Mouse (Mus musculus) heart, postnatal 0 days (tissue): ENCODE data around the gene Slc4a1. TPM values are rescaled to one million over a fixed set of nuclear protein-coding genes. Genes with fewer than 3 reads are reported as not detected.

ENCODE experiments used
- ATAC-seq: fragments of 200-750 bp; cut with Nextera tagmentation; 2 replicates; pipeline ENCODE4 v1.8.0; 2017; ENCODE audit warnings: low read depth, moderate number of reproducible peaks, moderate library complexity; ENCODE audit not compliant: insufficient read depth
- DNase-seq: peaks from one replicate; pipeline ENCODE4 v3.0.0-alpha.2; 2016; ENCODE audit warnings: low spot score
- H3K27ac ChIP-seq: fragments of 300-500 bp; sonication (generic); 2 replicates; pipeline ENCODE4 v1.5.1; 2014; ENCODE audit warnings: low read depth, mild to moderate bottlenecking
- H3K27me3 ChIP-seq: fragments of 300-500 bp; sonication (generic); 2 replicates; pipeline ENCODE4 v1.6.1; 2014; ENCODE audit warnings: low read length, mixed read lengths; ENCODE audit not compliant: control insufficient read depth, insufficient read depth
- H3K36me3 ChIP-seq: fragments of 300-500 bp; sonication (generic); replicated peaks from 2 replicates; pipeline ENCODE4 v1.6.1; 2014; ENCODE audit warnings: low read length, mixed read lengths; ENCODE audit not compliant: control insufficient read depth, insufficient read depth
- H3K4me1 ChIP-seq: fragments of 300-500 bp; sonication (generic); 2 replicates; pipeline ENCODE4 v1.6.1; 2014; ENCODE audit warnings: antibody characterized with exemption; ENCODE audit not compliant: control insufficient read depth, insufficient read depth
- H3K4me2 ChIP-seq: fragments of 300-500 bp; sonication (generic); 2 replicates; pipeline ENCODE4 v1.6.1; 2014; ENCODE audit warnings: low read depth, mild to moderate bottlenecking, low read length, moderate library complexity
- H3K4me3 ChIP-seq: fragments of 300-500 bp; sonication (generic); 2 replicates; pipeline ENCODE4 v1.5.1; 2014; ENCODE audit warnings: low read depth, low read length
- H3K9ac ChIP-seq: fragments of 300-500 bp; sonication (generic); replicated peaks from 2 replicates; pipeline ENCODE4 v1.6.1; 2014; ENCODE audit warnings: low read depth, low read length, mixed read lengths
- H3K9me3 ChIP-seq: fragments of 300-500 bp; sonication (generic); replicated peaks from 2 replicates; pipeline ENCODE4 v1.6.1; 2016; ENCODE audit warnings: low read length; ENCODE audit not compliant: control insufficient read depth
- CTCF ChIP-seq: IDR thresholded peaks from 2 replicates; pipeline ENCODE4 v1.5.1; 2016; ENCODE audit warnings: antibody characterized with exemption, control low read depth, low read depth
- EP300 ChIP-seq: IDR thresholded peaks from 2 replicates; pipeline ENCODE4 v1.6.1; 2016; ENCODE audit warnings: antibody characterized with exemption, low read depth
- WGBS: fragments of 180-500 bp; shearing (Covaris S2); extraction: QIAGEN DNeasy Blood & Tissue Kit; methylation state at CpG from one replicate; pipeline ENCODE4 v1.1.7; 2014; 5-methylcytosine and 5-hydroxymethylcytosine counted together
- polyA plus RNA-seq: library from polyadenylated mRNA; unstranded; fragments of >200 nt; fragmentation: Nextera tagmentation; extraction: Ambion mirVana; gene quantifications from 2 replicates; pipeline ENCODE4 v1.2.1, GENCODE M21; 2015
- total RNA-seq: library from RNA; depleted of rRNA; stranded (reverse); fragments of >200 nt; gene quantifications from 2 replicates; pipeline ENCODE4 v1.2.3, GENCODE M21; 2014; ENCODE audit warnings: low replicate concordance

The Slc4a1 gene
- total and polyA plus RNA-seq, 2 experiments from 2014 or later: 3.1 to 7.5 TPM

DNA sequence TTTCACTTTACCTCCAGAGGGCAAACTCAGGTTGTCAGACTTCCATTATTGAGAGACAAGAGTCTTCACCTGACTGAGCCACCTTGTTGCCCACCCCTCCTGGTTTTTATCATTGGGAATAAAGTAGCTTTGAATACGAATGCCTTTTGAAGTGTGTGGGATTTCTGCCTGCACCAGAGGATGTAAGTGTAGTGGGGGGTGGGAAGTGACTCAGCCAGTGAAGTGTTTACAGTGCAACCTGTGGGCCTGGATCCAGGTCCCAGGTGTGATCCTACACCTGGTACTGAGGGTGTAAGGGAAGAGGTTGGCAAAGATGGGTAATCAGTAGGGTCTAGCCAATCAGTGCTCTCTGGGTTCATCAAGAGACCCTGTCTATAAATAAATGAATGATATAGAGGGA is 42.5 kb downstream of the Slc4a1 start:
- H3K27me3 ChIP-seq: no peaks in the 10 kb centered on the region
- H3K4me1 ChIP-seq: no peaks in the 10 kb centered on the region
- no peaks in the 10 kb centered on the region for H3K36me3 ChIP-seq
- DNase-seq (no peak), ATAC-seq (no peak)
- H3K4me2 ChIP-seq: no peak overlapping the region
- H3K9ac ChIP-seq: no peak overlapping the region
- H3K4me3 ChIP-seq: no peak overlapping the region
- TF ChIP-seq EP300 (no peak), CTCF (no peak)
- H3K9me3 ChIP-seq: no peaks in the 10 kb centered on the region
- WGBS: 75% methylated on average over 1 of the region's 1 CpGs
- H3K27ac ChIP-seq: no peak overlapping the region

DNA sequence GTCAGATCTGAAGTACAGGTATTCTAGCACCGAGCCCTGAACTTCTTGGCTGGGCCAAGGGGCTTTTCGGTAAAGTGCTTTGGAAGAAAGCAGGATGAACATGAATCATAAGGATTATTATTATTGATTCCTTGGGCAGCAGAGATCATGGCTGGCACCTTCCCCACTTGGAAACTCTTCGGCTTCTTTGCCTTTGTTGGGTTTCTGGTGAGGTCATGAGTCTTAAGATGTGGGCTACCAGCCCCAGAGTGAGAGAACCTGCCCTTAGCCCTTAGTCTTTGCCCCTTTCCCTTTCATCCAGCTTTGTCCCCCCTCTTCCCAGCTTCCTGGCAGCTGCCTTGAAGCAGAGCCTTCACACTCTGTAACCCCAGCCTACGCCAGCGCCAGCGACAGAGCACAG is 44.1 kb downstream of the Slc4a1 start:
- no peak for DNase-seq
- Histone ChIP-seq H3K4me1 (no peaks in the 10 kb centered on the region), H3K36me3 (no peaks in the 10 kb centered on the region), H3K27ac (no peak overlapping the region), H3K9me3 (no peaks in the 10 kb centered on the region), H3K27me3 (no peaks in the 10 kb centered on the region), H3K9ac (no peak overlapping the region), H3K4me3 (no peak overlapping the region), H3K4me2 (no peak overlapping the region)
- 63% methylated on average over 6 of the region's 6 CpGs for WGBS
- no peak for ATAC-seq
- no peak for TF ChIP-seq CTCF
- TF ChIP-seq EP300: no peak

- Histone ChIP-seq H3K4me1 (peaks cover 5% of the 10 kb centered on the region; the same call in 1 of the 2 replicates), H3K4me2 (peak overlapping the region; percentile 84), H3K27me3 (no peaks in the 10 kb centered on the region), H3K9me3 (no peaks in the 10 kb centered on the region), H3K4me3 (peak overlapping the region; percentile 90), H3K9ac (peak overlapping the region; percentile 97), H3K36me3 (no peaks in the 10 kb centered on the region), H3K27ac (peak overlapping the region; percentile 98)
- TF ChIP-seq EP300 (no peak), CTCF (no peak)
- 6% methylated on average over 10 of the region's 10 CpGs for WGBS
- DNase-seq: peak; percentile 78
- ATAC-seq: peak; percentile 10; the same call in 1 of the 2 replicates
These were observed 45.4 kb downstream of the Slc4a1 start for GRCm38 (mm10) chr11:102320686-102321005.

GRCm38 (mm10) chr11:102319941-102320685 is 45.9 kb downstream of the Slc4a1 start:
- Histone ChIP-seq H3K9me3 (no peaks in the 10 kb centered on the region), H3K4me1 (peaks cover 5% of the 10 kb centered on the region; the same call in 1 of the 2 replicates), H3K36me3 (peaks cover 3% of the 10 kb centered on the region; the same call in 1 of the 2 replicates), H3K4me3 (peak overlapping the region; percentile 90), H3K27ac (peak overlapping the region; percentile 98), H3K9ac (peak overlapping the region; percentile 97), H3K4me2 (peak overlapping the region; percentile 84), H3K27me3 (no peaks in the 10 kb centered on the region)
- ATAC-seq (no peak), DNase-seq (peak; percentile 87)
- WGBS: under 1% methylated on average over 38 of the region's 38 CpGs
- TF ChIP-seq CTCF (no peak), EP300 (no peak)

DNA sequence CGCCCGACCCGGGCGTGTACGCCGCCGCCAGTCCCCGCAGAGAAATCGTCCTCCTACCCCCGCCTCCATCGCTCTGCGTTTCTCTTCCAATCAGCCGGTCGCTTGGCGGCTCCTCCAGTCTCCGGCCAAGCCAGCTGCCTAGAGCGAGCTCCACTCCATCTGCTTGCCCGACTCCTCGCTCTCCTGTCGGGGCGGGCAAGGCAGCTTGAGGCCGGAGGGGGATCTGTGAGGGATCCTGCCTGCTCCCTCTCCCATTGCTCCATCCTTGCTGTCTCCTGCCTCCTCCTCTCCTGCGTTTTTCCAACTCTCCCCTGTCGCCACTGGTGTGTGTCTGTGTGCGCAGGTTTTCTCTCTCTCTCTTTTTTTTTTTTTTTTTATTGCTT is 46.6 kb downstream of the Slc4a1 start, which contains the start of gene Ubtf:
Gene Ubtf, minus strand, starts transcription at position 333 of the 383 bp plus-strand sequence.
- Histone ChIP-seq H3K9ac (peak within 1 kb of the TSS; percentile 97), H3K4me1 (peaks cover 5% of the 10 kb centered on the region; the same call in 1 of the 2 replicates), H3K4me2 (peak within 1 kb of the TSS; percentile 84), H3K27me3 (no peaks in the 10 kb centered on the region), H3K27ac (peak within 1 kb of the TSS; percentile 98), H3K9me3 (no peaks in the 10 kb centered on the region), H3K4me3 (peak within 1 kb of the TSS; percentile 90), H3K36me3 (peaks cover 10% of the 10 kb centered on the region)
- ATAC-seq (peak; percentile 10; the same call in 1 of the 2 replicates), DNase-seq (peak; percentile 79)
- 0% methylated on average over 24 of the region's 25 CpGs for WGBS
- no peak for TF ChIP-seq CTCF
- TF ChIP-seq EP300: no peak
